Mouse (Mus musculus): ENCODE data around the gene Nhp2. TPM values are rescaled to one million over a fixed set of nuclear protein-coding genes. Genes with fewer than 3 reads are reported as not detected.
A peak's percentile ranks its signal among the peaks of the same experiment; 100 is the strongest.

Gene Nhp2
- total and polyA plus RNA-seq, 3 experiments = 649 to 6,489 (median 739) TPM

GRCm38 (mm10) chr11:51594715-51595350 is 24.7 kb upstream of the Nhp2 start:
- H3K36me3 ChIP-seq (ENCODE audit: control insufficient read depth in 1 of 2, insufficient read depth in 2 of 2, low read length in 2 of 2) = peaks cover 31 to 45% of the 10 kb centered on the region in 2 experiments
- TF ChIP-seq SIN3A (IDR thresholded peaks at IDR 0.05; ENCODE audit: low read length) (0 out of 2 replicates have a peak, but pooled peaks have one; percentile 18), MAZ (IDR thresholded peaks at IDR 0.05; ENCODE audit: low read depth, low read length) (no peak), HCFC1 (IDR thresholded peaks at IDR 0.05; ENCODE audit: low read depth, low read length) (0 out of 2 replicates have a peak, but pooled peaks have one; percentile 29), TCF12 (IDR thresholded peaks at IDR 0.05; ENCODE audit: low read depth, low read length) (no peak), MYC (IDR thresholded peaks at IDR 0.05; ENCODE audit: low read depth, low read length) (no peak), GABPA (IDR thresholded peaks at IDR 0.05; ENCODE audit: low read depth, low read length) (no peak), ZC3H11A (IDR thresholded peaks at IDR 0.05; ENCODE audit: low read depth, low read length) (no peak), MAX (IDR thresholded peaks at IDR 0.05; ENCODE audit: low read length) (no peak), RCOR1 (IDR thresholded peaks at IDR 0.05; ENCODE audit: low read depth, low read length) (no peak), NELFE (IDR thresholded peaks at IDR 0.05; ENCODE audit: low read depth, low read length) (peak; percentile 5; the same call in 1 of the 2 replicates), SMC3 (IDR thresholded peaks at IDR 0.05; ENCODE audit: low read depth, low read length) (no peak), NRF1 (IDR thresholded peaks at IDR 0.05; ENCODE audit: insufficient read depth, low read depth, low read length, poor library complexity, severe bottlenecking) (no peak), ZNF384 (IDR thresholded peaks at IDR 0.05; ENCODE audit: low read depth, low read length) (peak; percentile 74), EP300 (IDR thresholded peaks at IDR 0.05; ENCODE audit: low read depth in 1 of 2, low read length in 2 of 2) (no peak), USF1 (IDR thresholded peaks at IDR 0.05; ENCODE audit: low read depth, low read length) (no peak), CHD2 (IDR thresholded peaks at IDR 0.05; ENCODE audit: low read length) (no peak), E2F4 (IDR thresholded peaks at IDR 0.05; ENCODE audit: borderline replicate concordance, low read depth, low read length) (peak; percentile 52; the same call in 1 of the 2 replicates), ZMIZ1 (IDR thresholded peaks at IDR 0.05; ENCODE audit: low read depth, low read length) (0 out of 2 replicates have a peak, but pooled peaks have one; percentile 27), MAFK (IDR thresholded peaks at IDR 0.05; ENCODE audit: borderline replicate concordance, low read depth, low read length) (no peak), BHLHE40 (IDR thresholded peaks at IDR 0.05; ENCODE audit: borderline replicate concordance, low read depth, low read length) (no peak), ELF1 (IDR thresholded peaks at IDR 0.05; ENCODE audit: low read depth, low read length) (no peak), UBTF (IDR thresholded peaks at IDR 0.05; ENCODE audit: borderline replicate concordance, insufficient read depth, low read depth, low read length) (0 out of 2 replicates have a peak, but pooled peaks have one; percentile 29), POLR2A (IDR thresholded peaks at IDR 0.05; ENCODE audit: control insufficient read depth in 1 of 2, insufficient read depth in 1 of 2, low read depth in 1 of 2, low read length in 2 of 2, poor library complexity in 1 of 2) (peak in 1 of 2 experiments; percentile 51; a peak in 2 of 4 replicates), TBP (IDR thresholded peaks at IDR 0.05; ENCODE audit: low read depth, low read length) (peak; percentile 94), POLR2AphosphoS5 (IDR thresholded peaks at IDR 0.05; ENCODE audit: borderline replicate concordance, low read depth, low read length) (peak; percentile 71)
- H3K27me3 ChIP-seq (ENCODE audit: control insufficient read depth in 1 of 2, insufficient read depth in 2 of 2, low read length in 2 of 2) = no peaks in the 10 kb centered on the region
- peak; percentile 91 for DNase-seq (ENCODE audit: low read depth, low spot score)
- H3K4me1 ChIP-seq (ENCODE audit: control insufficient read depth in 1 of 2, insufficient read depth in 2 of 2, low read length in 2 of 2) = peaks cover 2 to 3% of the 10 kb centered on the region in 2 experiments; a peak in 2 of 4 replicates
- H3K27ac ChIP-seq (ENCODE audit: control insufficient read depth, low read depth, low read length) = peak overlapping the region; percentile 9; the same call in 1 of the 2 replicates
- no peak overlapping the region for H3K4me3 ChIP-seq (ENCODE audit: control insufficient read depth in 1 of 2, insufficient read depth in 1 of 2, low read depth in 2 of 2, low read length in 2 of 2)
- H3K79me2 ChIP-seq (ENCODE audit: control insufficient read depth, insufficient read depth, low read length, poor library complexity) = no peaks in the 10 kb centered on the region; the same call in 1 of the 2 replicates
- H3K9ac ChIP-seq (ENCODE audit: control insufficient read depth, low read depth, low read length, poor library complexity, severe bottlenecking) = no peak overlapping the region
- H3K9me3 ChIP-seq (replicated peaks; ENCODE audit: insufficient read depth, low read length) = no peaks in the 10 kb centered on the region

Data from MEL (cell line).